Mouse (Mus musculus): ENCODE measurements around the gene Pla2g4a. TPM values are rescaled to one million over a fixed set of nuclear protein-coding genes. Genes with fewer than 3 reads are reported as not detected.

Gene Pla2g4a
- polyA plus RNA-seq, 1 experiment, result 15.3 TPM

DNA sequence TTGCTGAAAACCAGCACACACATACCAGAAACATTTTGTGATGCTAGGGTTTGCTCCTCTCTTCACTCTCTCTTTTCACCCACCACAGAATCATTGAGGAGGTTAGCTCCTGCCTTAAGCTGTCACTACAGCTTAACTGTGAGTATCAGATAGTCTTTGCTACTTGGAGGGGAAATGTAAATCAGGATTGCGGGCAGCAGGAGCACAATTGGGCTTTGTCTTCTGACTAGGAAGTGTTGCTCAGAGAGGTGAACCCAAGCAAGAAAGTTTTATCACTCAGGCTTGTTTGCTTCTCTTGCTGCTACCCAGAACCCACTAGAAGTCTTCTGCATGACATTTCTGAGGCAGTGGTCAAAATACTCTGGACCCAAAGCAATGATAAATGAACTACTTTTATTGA, 38.9 kb downstream of the Pla2g4a start:
- 80% methylated on average over 1 of the region's 1 CpGs for WGBS
- no peak overlapping the region for H3K4me3 ChIP-seq (replicated peaks; ENCODE audit: control insufficient read depth, low read depth, low read length)
- no peaks in the 10 kb centered on the region for H3K4me1 ChIP-seq (ENCODE audit: control insufficient read depth, insufficient read depth, low read length)
- no peak for TF ChIP-seq CTCF (IDR thresholded peaks at IDR 0.05; ENCODE audit: control insufficient read depth, insufficient read depth, low read length)
- TF ChIP-seq POLR2A (IDR thresholded peaks at IDR 0.05; ENCODE audit: borderline replicate concordance, control insufficient read depth, low read depth, low read length), result no peak
- H3K27ac ChIP-seq (ENCODE audit: control insufficient read depth, insufficient read depth, low read depth, low read length, poor library complexity), result no peak overlapping the region

GRCm38 (mm10) chr1:149921325-149921724, 39.8 kb downstream of the Pla2g4a start:
- no peaks in the 10 kb centered on the region for H3K4me1 ChIP-seq (ENCODE audit: control insufficient read depth, insufficient read depth, low read length)

DNA sequence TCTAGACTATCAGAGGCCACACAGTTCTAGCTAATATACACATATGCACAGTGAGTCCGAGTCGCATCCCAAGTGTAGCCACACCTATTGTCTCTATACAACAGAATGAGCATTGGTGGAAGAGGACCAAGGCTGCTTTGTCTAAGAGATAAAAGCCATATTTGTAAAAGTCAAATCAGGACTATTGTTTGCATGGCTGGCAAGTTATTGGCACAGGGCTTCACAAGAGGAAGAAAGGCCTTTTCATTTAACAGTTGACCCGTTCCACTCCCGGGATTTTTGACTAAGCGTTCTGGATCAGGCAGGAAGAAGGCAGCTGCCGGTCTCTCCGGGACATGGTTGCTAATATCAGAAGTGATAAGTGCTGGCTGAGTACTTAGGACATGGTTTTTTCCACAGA, 41.8 kb downstream of the Pla2g4a start:
- Histone ChIP-seq H3K4me3 (replicated peaks; ENCODE audit: control insufficient read depth, low read depth, low read length) (no peak overlapping the region), H3K27ac (ENCODE audit: control insufficient read depth, insufficient read depth, low read depth, low read length, poor library complexity) (no peak overlapping the region), H3K4me1 (ENCODE audit: control insufficient read depth, insufficient read depth, low read length) (no peaks in the 10 kb centered on the region)
- whole genome bisulfite sequencing, result 84% methylated on average over 7 of the region's 7 CpGs
- TF ChIP-seq POLR2A (IDR thresholded peaks at IDR 0.05; ENCODE audit: borderline replicate concordance, control insufficient read depth, low read depth, low read length), result no peak
- TF ChIP-seq CTCF (IDR thresholded peaks at IDR 0.05; ENCODE audit: control insufficient read depth, insufficient read depth, low read length), result no peak

More at GRCm38 (mm10) chr1:149921325-149921724, 39.8 kb downstream of the Pla2g4a start:
- no peak overlapping the region for H3K4me3 ChIP-seq (replicated peaks; ENCODE audit: control insufficient read depth, low read depth, low read length)
- H3K27ac ChIP-seq (ENCODE audit: control insufficient read depth, insufficient read depth, low read depth, low read length, poor library complexity), result no peak overlapping the region
- WGBS, result 84% methylated on average over 5 of the region's 5 CpGs
- TF ChIP-seq POLR2A (IDR thresholded peaks at IDR 0.05; ENCODE audit: borderline replicate concordance, control insufficient read depth, low read depth, low read length), result no peak
- no peak for TF ChIP-seq CTCF (IDR thresholded peaks at IDR 0.05; ENCODE audit: control insufficient read depth, insufficient read depth, low read length)

- Histone ChIP-seq H3K4me1 (ENCODE audit: control insufficient read depth, insufficient read depth, low read length) (no peaks in the 10 kb centered on the region; the same call in 1 of the 2 replicates), H3K27ac (ENCODE audit: control insufficient read depth, insufficient read depth, low read depth, low read length, poor library complexity) (no peak overlapping the region), H3K4me3 (replicated peaks; ENCODE audit: control insufficient read depth, low read depth, low read length) (no peak overlapping the region)
- 76% methylated on average over 4 of the region's 4 CpGs for WGBS
- TF ChIP-seq CTCF (IDR thresholded peaks at IDR 0.05; ENCODE audit: control insufficient read depth, insufficient read depth, low read length) (no peak), POLR2A (IDR thresholded peaks at IDR 0.05; ENCODE audit: borderline replicate concordance, control insufficient read depth, low read depth, low read length) (no peak)
These were observed 48.1 kb downstream of the Pla2g4a start for GRCm38 (mm10) chr1:149912984-149913383.

GRCm38 (mm10) chr1:149911050-149911449, 50.0 kb downstream of the Pla2g4a start:
- Histone ChIP-seq H3K27ac (ENCODE audit: control insufficient read depth, insufficient read depth, low read depth, low read length, poor library complexity) (no peak overlapping the region), H3K4me1 (ENCODE audit: control insufficient read depth, insufficient read depth, low read length) (no peaks in the 10 kb centered on the region; the same call in 1 of the 2 replicates), H3K4me3 (replicated peaks; ENCODE audit: control insufficient read depth, low read depth, low read length) (no peak overlapping the region)
- TF ChIP-seq CTCF (IDR thresholded peaks at IDR 0.05; ENCODE audit: control insufficient read depth, insufficient read depth, low read length) (no peak), POLR2A (IDR thresholded peaks at IDR 0.05; ENCODE audit: borderline replicate concordance, control insufficient read depth, low read depth, low read length) (no peak)
- WGBS, result 30% methylated on average over 4 of the region's 4 CpGs

- WGBS, result 80% methylated on average over 4 of the region's 4 CpGs
- no peak overlapping the region for H3K27ac ChIP-seq (ENCODE audit: control insufficient read depth, insufficient read depth, low read depth, low read length, poor library complexity)
- no peaks in the 10 kb centered on the region for H3K4me1 ChIP-seq (ENCODE audit: control insufficient read depth, insufficient read depth, low read length)
- H3K4me3 ChIP-seq (replicated peaks; ENCODE audit: control insufficient read depth, low read depth, low read length), result no peak overlapping the region
- no peak for TF ChIP-seq CTCF (IDR thresholded peaks at IDR 0.05; ENCODE audit: control insufficient read depth, insufficient read depth, low read length)
- TF ChIP-seq POLR2A (IDR thresholded peaks at IDR 0.05; ENCODE audit: borderline replicate concordance, control insufficient read depth, low read depth, low read length), result no peak
These were observed 63.0 kb downstream of the Pla2g4a start for GRCm38 (mm10) chr1:149898001-149898625.

- H3K4me3 ChIP-seq (replicated peaks; ENCODE audit: control insufficient read depth, low read depth, low read length), result no peak overlapping the region
- H3K4me1 ChIP-seq (ENCODE audit: control insufficient read depth, insufficient read depth, low read length), result no peaks in the 10 kb centered on the region
- no peak overlapping the region for H3K27ac ChIP-seq (ENCODE audit: control insufficient read depth, insufficient read depth, low read depth, low read length, poor library complexity)
- no peak for TF ChIP-seq POLR2A (IDR thresholded peaks at IDR 0.05; ENCODE audit: borderline replicate concordance, control insufficient read depth, low read depth, low read length)
- TF ChIP-seq CTCF (IDR thresholded peaks at IDR 0.05; ENCODE audit: control insufficient read depth, insufficient read depth, low read length), result no peak
- 79% methylated on average over 5 of the region's 5 CpGs for WGBS
These were observed 64.5 kb downstream of the Pla2g4a start for GRCm38 (mm10) chr1:149896590-149896989.

DNA sequence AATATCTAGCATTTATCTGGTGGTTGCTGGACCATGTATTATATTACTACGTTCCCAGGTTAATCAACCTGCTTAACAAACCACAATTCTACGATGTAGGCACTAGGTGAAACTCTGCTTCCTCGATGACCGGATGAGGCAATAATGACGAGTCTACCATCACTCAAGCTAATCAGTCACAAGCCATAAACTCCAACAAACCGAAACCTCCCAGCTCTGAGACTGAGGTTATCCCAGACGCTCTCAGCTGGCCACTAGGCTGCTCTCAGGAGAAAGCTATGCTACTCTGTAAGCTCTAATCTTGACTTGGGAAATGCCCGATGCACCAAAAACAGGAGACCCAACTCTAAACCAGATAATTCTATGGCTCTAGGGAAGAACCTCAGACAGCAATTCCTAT, 66.2 kb downstream of the Pla2g4a start:
- WGBS, result 82% methylated on average over 8 of the region's 8 CpGs
- H3K27ac ChIP-seq (ENCODE audit: control insufficient read depth, insufficient read depth, low read depth, low read length, poor library complexity), result no peak overlapping the region
- no peak overlapping the region for H3K4me3 ChIP-seq (replicated peaks; ENCODE audit: control insufficient read depth, low read depth, low read length)
- TF ChIP-seq CTCF (IDR thresholded peaks at IDR 0.05; ENCODE audit: control insufficient read depth, insufficient read depth, low read length) (no peak), POLR2A (IDR thresholded peaks at IDR 0.05; ENCODE audit: borderline replicate concordance, control insufficient read depth, low read depth, low read length) (no peak)
- H3K4me1 ChIP-seq (ENCODE audit: control insufficient read depth, insufficient read depth, low read length), result no peaks in the 10 kb centered on the region

- no peak for TF ChIP-seq POLR2A (IDR thresholded peaks at IDR 0.05; ENCODE audit: borderline replicate concordance, control insufficient read depth, low read depth, low read length)
- no peak for TF ChIP-seq CTCF (IDR thresholded peaks at IDR 0.05; ENCODE audit: control insufficient read depth, insufficient read depth, low read length)
- WGBS, result 53% methylated on average over 2 of the region's 2 CpGs
- H3K27ac ChIP-seq (ENCODE audit: control insufficient read depth, insufficient read depth, low read depth, low read length, poor library complexity), result no peak overlapping the region
- H3K4me3 ChIP-seq (replicated peaks; ENCODE audit: control insufficient read depth, low read depth, low read length), result no peak overlapping the region
- H3K4me1 ChIP-seq (ENCODE audit: control insufficient read depth, insufficient read depth, low read length), result no peaks in the 10 kb centered on the region
These were observed 67.2 kb downstream of the Pla2g4a start for GRCm38 (mm10) chr1:149893903-149894302.

All from bone marrow, adult 2 months (tissue).